Mouse (Mus musculus) cerebellum, adult 9-10 months (tissue): ENCODE measurements around the gene Tsacc.
"Not testable (repeated sequence)": the region's sequence is repeated elsewhere in the genome, so short reads cannot be mapped to it uniquely, and the experiment has no call there.

ENCODE experiments used
- DNase-seq: peaks from one replicate; pipeline ENCODE4 v3.0.0; 2022

Gene Tsacc

GRCm38 (mm10) chr3:88281141-88281916, 15.5 kb downstream of the Tsacc start:
- DNase-seq = not testable (repeated sequence)

- DNase-seq = no peak
Observed at GRCm38 (mm10) chr3:88280035-88280434, 16.8 kb downstream of the Tsacc start.

GRCm38 (mm10) chr3:88276529-88277143, 20.2 kb downstream of the Tsacc start:
- no peak for DNase-seq

GRCm38 (mm10) chr3:88276121-88276520, 20.7 kb downstream of the Tsacc start:
- DNase-seq = no peak

- no peak for DNase-seq
Observed at GRCm38 (mm10) chr3:88274002-88274401, 22.8 kb downstream of the Tsacc start.

GRCm38 (mm10) chr3:88271859-88272258, 24.9 kb downstream of the Tsacc start:
- DNase-seq = no peak

GRCm38 (mm10) chr3:88271298-88271697, 25.5 kb downstream of the Tsacc start:
- not testable (repeated sequence) for DNase-seq

GRCm38 (mm10) chr3:88268991-88269390, 27.8 kb downstream of the Tsacc start:
- no peak for DNase-seq

- DNase-seq = not testable (repeated sequence)
Observed at GRCm38 (mm10) chr3:88268014-88268413, 28.8 kb downstream of the Tsacc start.

GRCm38 (mm10) chr3:88262346-88262745, 34.5 kb downstream of the Tsacc start:
- no peak for DNase-seq

GRCm38 (mm10) chr3:88256382-88256781, 40.4 kb downstream of the Tsacc start:
- no peak for DNase-seq

- DNase-seq = no peak
Observed at GRCm38 (mm10) chr3:88255950-88256349, 40.8 kb downstream of the Tsacc start.

GRCm38 (mm10) chr3:88254268-88254926, 42.4 kb downstream of the Tsacc start, which contains the start of gene Rhbg:
TSS of gene Rhbg (minus strand) at chr3:88254709.
- DNase-seq = peak; percentile 52

GRCm38 (mm10) chr3:88252739-88253138, 44.1 kb downstream of the Tsacc start:
- DNase-seq = no peak

GRCm38 (mm10) chr3:88248406-88248805, 48.4 kb downstream of the Tsacc start:
- DNase-seq = no peak

- no peak for DNase-seq
Observed at GRCm38 (mm10) chr3:88247666-88248065, 49.1 kb downstream of the Tsacc start.

- peak; percentile 72 for DNase-seq
Observed at GRCm38 (mm10) chr3:88245811-88246210, 51.0 kb downstream of the Tsacc start.

- peak; percentile 59 for DNase-seq
Observed at GRCm38 (mm10) chr3:88244071-88244470, 52.7 kb downstream of the Tsacc start.

- DNase-seq = peak; percentile 89
Observed at GRCm38 (mm10) chr3:88242531-88242930, 54.3 kb downstream of the Tsacc start.

GRCm38 (mm10) chr3:88241045-88241786, 55.6 kb downstream of the Tsacc start:
- no peak for DNase-seq

- peak; percentile 36 for DNase-seq
Observed at GRCm38 (mm10) chr3:88239446-88239845, 57.4 kb downstream of the Tsacc start.

GRCm38 (mm10) chr3:88238866-88239391, 57.9 kb downstream of the Tsacc start:
- peak; percentile 57 for DNase-seq
